Mouse (Mus musculus) neural tube, embryonic 15.5 days (tissue): ENCODE measurements around the gene Sec24d. TPM values are rescaled to one million over a fixed set of nuclear protein-coding genes. Genes with fewer than 3 reads are reported as not detected.

ENCODE experiments used
- ATAC-seq: fragments of 200-750 bp; cut with Nextera tagmentation; 2 replicates; pipeline ENCODE4 v1.8.0; 2017; ENCODE audit warnings: mild to moderate bottlenecking, moderate TSS enrichment, moderate library complexity; ENCODE audit not compliant: low FRiP score
- H3K27ac ChIP-seq: fragments of 300-500 bp; sonication (generic); replicated peaks from 2 replicates; pipeline ENCODE4 v1.5.1; 2015; ENCODE audit warnings: mild to moderate bottlenecking, inconsistent platforms
- H3K27me3 ChIP-seq: fragments of 300-500 bp; sonication (generic); replicated peaks from 2 replicates; pipeline ENCODE4 v1.6.1; 2015; ENCODE audit warnings: inconsistent platforms
- H3K36me3 ChIP-seq: fragments of 300-500 bp; sonication (generic); 2 replicates; pipeline ENCODE4 v1.6.1; 2015; ENCODE audit warnings: inconsistent platforms
- H3K4me1 ChIP-seq: fragments of 300-500 bp; sonication (generic); 2 replicates; pipeline ENCODE4 v1.6.1; 2015; ENCODE audit warnings: inconsistent platforms
- H3K4me2 ChIP-seq: fragments of 300-500 bp; sonication (generic); 2 replicates; pipeline ENCODE4 v1.6.1; 2015; ENCODE audit warnings: inconsistent platforms, mild to moderate bottlenecking, moderate library complexity
- H3K4me3 ChIP-seq: fragments of 300-500 bp; sonication (generic); replicated peaks from 2 replicates; pipeline ENCODE4 v1.5.1; 2015; ENCODE audit warnings: mild to moderate bottlenecking, inconsistent platforms
- H3K9ac ChIP-seq: fragments of 300-500 bp; sonication (generic); replicated peaks from 2 replicates; pipeline ENCODE4 v1.6.1; 2015; ENCODE audit warnings: mild to moderate bottlenecking, inconsistent platforms
- H3K9me3 ChIP-seq: fragments of 300-500 bp; sonication (generic); replicated peaks from 2 replicates; pipeline ENCODE4 v1.6.1; 2016; ENCODE audit warnings: inconsistent platforms
- WGBS: fragments of 180-500 bp; shearing (Covaris S2); methylation state at CpG from one replicate; pipeline ENCODE4 v1.1.7; 2015; ENCODE audit warnings: mixed read lengths; 5-methylcytosine and 5-hydroxymethylcytosine counted together
- polyA plus RNA-seq: library from polyadenylated mRNA; unstranded; fragments of >200 nt; fragmentation: Nextera tagmentation; extraction: Ambion mirVana; gene quantifications from 2 replicates; pipeline ENCODE4 v1.2.1, GENCODE M21; 2015

Gene Sec24d
- polyA plus RNA-seq, 1 experiment from 2014 or later: 18.3 TPM

- no peaks in the 10 kb centered on the region for H3K36me3 ChIP-seq
- no peak overlapping the region for H3K4me3 ChIP-seq
- H3K4me2 ChIP-seq: no peak overlapping the region
- 0 out of 2 replicates have a peak, but pooled peaks cover 2% of the 10 kb centered on the region for H3K4me1 ChIP-seq
- H3K27ac ChIP-seq: no peak overlapping the region
- no peaks in the 10 kb centered on the region for H3K27me3 ChIP-seq
- ATAC-seq: no peak
- no peak overlapping the region for H3K9ac ChIP-seq
- no peaks in the 10 kb centered on the region for H3K9me3 ChIP-seq
- 82% methylated on average over 4 of the region's 4 CpGs for WGBS
Measured at GRCm38 (mm10) chr3:123324326-123324725, 57.1 kb downstream of the Sec24d start.

GRCm38 (mm10) chr3:123329251-123329650 is 62.0 kb downstream of the Sec24d start:
- Histone ChIP-seq H3K4me3 (no peak overlapping the region), H3K27me3 (no peaks in the 10 kb centered on the region), H3K4me2 (no peak overlapping the region), H3K9ac (no peak overlapping the region), H3K4me1 (0 out of 2 replicates have a peak, but pooled peaks cover 2% of the 10 kb centered on the region), H3K9me3 (no peaks in the 10 kb centered on the region), H3K36me3 (no peaks in the 10 kb centered on the region), H3K27ac (0 out of 2 replicates have a peak overlapping the region, but pooled peaks have one; percentile 13)
- peak; percentile 76; the same call in 1 of the 2 replicates for ATAC-seq
- 61% methylated on average over 6 of the region's 6 CpGs for WGBS

DNA sequence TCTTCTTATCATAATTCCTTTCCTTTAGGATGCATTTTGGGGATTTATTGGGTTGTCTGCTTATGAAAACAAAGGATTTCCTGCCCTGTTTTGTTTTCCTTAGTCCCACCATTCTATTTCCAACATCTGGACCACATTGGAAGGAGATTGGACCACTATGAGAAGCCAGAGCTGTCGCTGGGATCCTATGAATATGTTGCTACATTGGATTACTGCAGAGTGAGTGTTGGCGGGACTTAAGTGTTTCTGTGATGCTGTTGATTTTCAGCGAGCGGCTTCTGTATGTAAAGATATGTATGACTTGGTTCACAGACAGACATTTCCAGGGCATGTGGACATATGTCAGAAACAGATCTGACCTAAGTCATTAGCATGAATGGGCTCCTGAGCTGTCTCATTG is 63.0 kb downstream of the Sec24d start:
- ATAC-seq: no peak
- Histone ChIP-seq H3K4me2 (no peak overlapping the region), H3K9ac (no peak overlapping the region), H3K36me3 (no peaks in the 10 kb centered on the region), H3K4me3 (no peak overlapping the region), H3K27me3 (no peaks in the 10 kb centered on the region), H3K9me3 (no peaks in the 10 kb centered on the region), H3K4me1 (peaks cover 5% of the 10 kb centered on the region; the same call in 1 of the 2 replicates), H3K27ac (no peak overlapping the region)
- WGBS: 89% methylated on average over 4 of the region's 4 CpGs

DNA sequence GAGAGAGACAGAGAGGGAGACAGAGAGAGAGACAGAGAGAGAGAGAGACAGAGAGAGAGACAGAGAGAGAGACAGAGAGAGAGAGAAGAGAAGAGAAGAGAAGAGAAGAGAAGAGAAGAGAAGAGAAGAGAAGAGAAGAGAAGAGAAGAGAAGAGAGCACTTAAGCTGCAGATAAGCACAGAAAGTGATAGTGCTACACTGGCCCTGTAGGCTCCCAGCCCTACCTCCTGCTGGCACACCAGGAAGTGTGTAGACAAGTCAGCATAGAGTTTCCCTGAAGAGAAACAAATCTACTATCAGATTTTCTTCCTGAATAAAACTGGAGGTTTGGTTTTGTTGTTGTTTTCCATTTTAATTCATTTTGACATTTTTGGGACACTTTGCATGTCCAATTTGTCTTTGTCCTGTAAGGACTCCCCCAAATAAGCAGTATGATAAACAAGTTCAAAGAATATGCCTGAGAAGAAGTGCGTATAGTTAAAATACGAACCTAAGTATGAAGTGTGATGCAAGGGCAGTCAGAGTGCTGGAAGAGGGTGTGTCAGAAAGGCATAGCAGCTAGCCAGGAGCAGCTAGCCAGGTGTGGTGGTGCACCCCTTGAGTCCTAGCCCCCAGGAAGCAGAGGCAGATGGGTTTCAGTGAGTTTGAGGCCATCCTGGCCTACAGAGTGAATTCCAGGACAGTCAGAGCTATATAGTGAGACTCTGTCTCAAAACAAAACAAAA is 65.2 kb downstream of the Sec24d start:
- Histone ChIP-seq H3K4me1 (peaks cover 7% of the 10 kb centered on the region; the same call in 1 of the 2 replicates), H3K4me2 (no peak overlapping the region), H3K36me3 (no peaks in the 10 kb centered on the region), H3K9me3 (no peaks in the 10 kb centered on the region), H3K27me3 (no peaks in the 10 kb centered on the region), H3K27ac (no peak overlapping the region), H3K9ac (no peak overlapping the region), H3K4me3 (no peak overlapping the region)
- no peak for ATAC-seq
- 97% methylated on average over 2 of the region's 2 CpGs for WGBS

- H3K4me3 ChIP-seq: no peak overlapping the region
- no peak overlapping the region for H3K27ac ChIP-seq
- peaks cover 7% of the 10 kb centered on the region; the same call in 1 of the 2 replicates for H3K4me1 ChIP-seq
- no peaks in the 10 kb centered on the region for H3K36me3 ChIP-seq
- 46% methylated on average over 4 of the region's 4 CpGs for WGBS
- no peak overlapping the region for H3K9ac ChIP-seq
- no peak for ATAC-seq
- no peaks in the 10 kb centered on the region for H3K27me3 ChIP-seq
- H3K4me2 ChIP-seq: no peak overlapping the region
- no peaks in the 10 kb centered on the region for H3K9me3 ChIP-seq
Measured at GRCm38 (mm10) chr3:123333055-123333424, 65.8 kb downstream of the Sec24d start.

DNA sequence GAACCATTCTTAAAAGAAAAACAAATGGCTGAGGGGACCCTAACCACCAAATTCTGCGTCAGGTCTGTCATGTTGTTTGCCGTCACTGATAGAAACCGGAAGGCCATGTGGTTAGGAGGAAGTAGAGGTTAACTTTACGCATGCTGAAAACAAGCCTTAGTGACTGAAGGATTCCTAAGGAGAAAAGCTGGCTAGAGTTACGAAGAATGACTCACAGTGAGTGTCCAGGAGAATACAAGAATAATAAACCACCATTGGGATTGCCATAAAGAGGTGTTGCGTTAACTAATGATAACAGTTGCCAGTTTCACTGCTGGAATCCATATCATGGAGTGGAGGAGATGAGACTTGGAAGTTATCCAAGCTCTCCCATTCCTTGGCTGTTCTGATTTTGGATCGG is 67.7 kb downstream of the Sec24d start:
- H3K9ac ChIP-seq: no peak overlapping the region
- no peak for ATAC-seq
- WGBS: 78% methylated on average over 7 of the region's 7 CpGs
- H3K27me3 ChIP-seq: no peaks in the 10 kb centered on the region
- H3K4me3 ChIP-seq: no peak overlapping the region
- no peaks in the 10 kb centered on the region for H3K36me3 ChIP-seq
- peaks cover 11% of the 10 kb centered on the region for H3K4me1 ChIP-seq
- H3K4me2 ChIP-seq: no peak overlapping the region
- H3K27ac ChIP-seq: 0 out of 2 replicates have a peak overlapping the region, but pooled peaks have one; percentile 18
- H3K9me3 ChIP-seq: no peaks in the 10 kb centered on the region

- no peak overlapping the region for H3K27ac ChIP-seq
- H3K27me3 ChIP-seq: no peaks in the 10 kb centered on the region
- no peak overlapping the region for H3K4me3 ChIP-seq
- ATAC-seq: no peak
- no peaks in the 10 kb centered on the region for H3K9me3 ChIP-seq
- no peak overlapping the region for H3K9ac ChIP-seq
- 61% methylated on average over 3 of the region's 3 CpGs for WGBS
- no peak overlapping the region for H3K4me2 ChIP-seq
- H3K36me3 ChIP-seq: no peaks in the 10 kb centered on the region
- H3K4me1 ChIP-seq: peaks cover 11% of the 10 kb centered on the region
Measured at GRCm38 (mm10) chr3:123335480-123335879, 68.2 kb downstream of the Sec24d start.

GRCm38 (mm10) chr3:123336455-123336854 is 69.2 kb downstream of the Sec24d start:
- H3K27ac ChIP-seq: no peak overlapping the region
- H3K27me3 ChIP-seq: no peaks in the 10 kb centered on the region
- no peaks in the 10 kb centered on the region for H3K9me3 ChIP-seq
- H3K4me3 ChIP-seq: no peak overlapping the region
- WGBS: 38% methylated on average over 7 of the region's 7 CpGs
- H3K4me2 ChIP-seq: no peak overlapping the region
- no peaks in the 10 kb centered on the region for H3K36me3 ChIP-seq
- peaks cover 11% of the 10 kb centered on the region for H3K4me1 ChIP-seq
- no peak overlapping the region for H3K9ac ChIP-seq
- no peak for ATAC-seq

DNA sequence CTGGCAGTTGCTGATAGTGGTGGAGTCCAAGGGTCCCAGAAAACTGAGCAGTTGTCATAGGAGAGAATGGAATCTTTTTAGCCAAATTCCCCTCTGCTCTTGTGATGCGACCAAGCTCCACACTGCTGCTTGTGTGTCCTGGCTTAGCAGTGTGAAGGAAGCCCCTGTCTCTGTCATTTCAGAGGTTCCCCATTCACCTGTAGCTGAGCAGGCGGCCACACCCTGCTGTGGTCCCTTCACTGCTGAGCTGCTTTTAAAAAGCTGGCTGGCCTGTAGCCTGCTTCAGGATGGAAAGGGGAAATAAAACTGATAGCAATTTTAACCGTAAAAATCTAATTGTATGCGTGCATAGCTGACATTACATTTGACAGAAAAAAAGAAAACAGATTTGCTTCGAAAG is 69.7 kb downstream of the Sec24d start:
- Histone ChIP-seq H3K9me3 (no peaks in the 10 kb centered on the region), H3K4me1 (peaks cover 11% of the 10 kb centered on the region), H3K27me3 (no peaks in the 10 kb centered on the region), H3K27ac (no peak overlapping the region), H3K9ac (no peak overlapping the region), H3K4me3 (no peak overlapping the region), H3K4me2 (no peak overlapping the region), H3K36me3 (no peaks in the 10 kb centered on the region)
- 80% methylated on average over 5 of the region's 5 CpGs for WGBS
- ATAC-seq: no peak

- H3K9ac ChIP-seq: no peak overlapping the region
- ATAC-seq: no peak
- no peak overlapping the region for H3K4me3 ChIP-seq
- 73% methylated on average over 6 of the region's 6 CpGs for WGBS
- H3K27me3 ChIP-seq: no peaks in the 10 kb centered on the region
- H3K9me3 ChIP-seq: no peaks in the 10 kb centered on the region
- no peaks in the 10 kb centered on the region for H3K36me3 ChIP-seq
- H3K27ac ChIP-seq: no peak overlapping the region
- H3K4me1 ChIP-seq: peaks cover 11% of the 10 kb centered on the region
- H3K4me2 ChIP-seq: no peak overlapping the region
Measured at GRCm38 (mm10) chr3:123337853-123338252, 70.6 kb downstream of the Sec24d start.

DNA sequence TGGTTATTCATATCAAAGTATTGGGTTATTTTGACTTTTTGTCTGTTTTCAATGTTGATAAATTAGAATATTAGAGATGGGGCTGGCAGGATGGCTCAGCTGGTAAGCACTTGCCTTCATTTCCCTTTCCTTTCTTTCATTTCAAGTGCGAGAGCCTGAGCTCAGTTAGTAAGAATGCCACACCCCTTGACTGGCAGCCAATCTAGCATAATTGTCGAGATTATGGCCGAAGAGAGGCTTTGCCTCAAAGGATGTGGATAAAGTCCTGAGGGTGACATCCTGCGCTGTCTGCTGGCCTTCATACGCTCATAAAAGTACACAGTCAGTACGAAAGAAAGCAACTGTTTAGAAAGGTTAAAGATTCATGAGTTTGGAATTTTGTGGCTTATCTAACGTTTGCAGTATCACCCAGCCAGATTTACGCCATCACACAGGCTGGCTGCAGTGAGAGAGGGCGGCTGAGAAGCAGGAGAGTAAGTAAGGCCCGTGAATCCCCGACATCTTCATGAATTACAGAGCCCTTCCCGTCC is 71.5 kb downstream of the Sec24d start:
- H3K4me3 ChIP-seq: no peak overlapping the region
- H3K27me3 ChIP-seq: no peaks in the 10 kb centered on the region
- no peaks in the 10 kb centered on the region for H3K36me3 ChIP-seq
- H3K27ac ChIP-seq: no peak overlapping the region
- H3K9me3 ChIP-seq: no peaks in the 10 kb centered on the region
- H3K4me1 ChIP-seq: peaks cover 11% of the 10 kb centered on the region
- ATAC-seq: no peak
- no peak overlapping the region for H3K9ac ChIP-seq
- 65% methylated on average over 12 of the region's 12 CpGs for WGBS
- no peak overlapping the region for H3K4me2 ChIP-seq

- no peaks in the 10 kb centered on the region for H3K9me3 ChIP-seq
- H3K36me3 ChIP-seq: no peaks in the 10 kb centered on the region
- peaks cover 4% of the 10 kb centered on the region; the same call in 1 of the 2 replicates for H3K4me1 ChIP-seq
- H3K4me2 ChIP-seq: no peak overlapping the region
- H3K27me3 ChIP-seq: no peaks in the 10 kb centered on the region
- no peak overlapping the region for H3K9ac ChIP-seq
- no peak overlapping the region for H3K27ac ChIP-seq
- no peak overlapping the region for H3K4me3 ChIP-seq
- 83% methylated on average over 2 of the region's 2 CpGs for WGBS
- no peak for ATAC-seq
Measured at GRCm38 (mm10) chr3:123341049-123341448, 73.8 kb downstream of the Sec24d start.
